Mouse (Mus musculus) CD4-positive helper T cell, adult 2 months (primary cell): Measurements from ENCODE around the gene Wdr20.
A peak's percentile ranks its signal among the peaks of the same experiment; 100 is the strongest.

Experiments
- DNase-seq: peaks from one replicate; pipeline ENCODE4 v3.0.0-alpha.2; 2012; ENCODE audit warnings: low read depth, missing footprints, low spot score

Gene Wdr20

DNA sequence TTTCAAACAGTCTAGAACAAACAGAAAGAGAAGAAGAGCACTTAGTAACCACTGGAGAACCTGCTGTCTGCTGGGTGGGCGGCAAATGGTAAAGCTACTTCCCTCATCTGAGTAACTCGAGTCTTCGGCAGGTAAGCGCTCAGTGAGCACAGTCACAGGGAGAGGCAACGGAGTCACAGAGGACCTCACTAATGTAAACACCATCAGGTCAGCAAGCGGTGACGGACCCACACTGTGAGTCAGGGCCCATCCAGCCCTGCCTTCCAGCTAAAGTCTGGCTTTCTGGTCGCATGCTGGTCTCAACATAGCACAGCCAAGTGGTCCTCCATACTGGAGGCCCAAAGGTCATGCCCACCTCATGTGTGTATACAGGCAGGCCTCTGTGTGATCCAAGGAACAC is 81.6 kb downstream of the Wdr20 start:
- DNase-seq, result no peak

- no peak for DNase-seq
These were observed 84.0 kb downstream of the Wdr20 start for GRCm38 (mm10) chr12:110821787-110822186.

DNA sequence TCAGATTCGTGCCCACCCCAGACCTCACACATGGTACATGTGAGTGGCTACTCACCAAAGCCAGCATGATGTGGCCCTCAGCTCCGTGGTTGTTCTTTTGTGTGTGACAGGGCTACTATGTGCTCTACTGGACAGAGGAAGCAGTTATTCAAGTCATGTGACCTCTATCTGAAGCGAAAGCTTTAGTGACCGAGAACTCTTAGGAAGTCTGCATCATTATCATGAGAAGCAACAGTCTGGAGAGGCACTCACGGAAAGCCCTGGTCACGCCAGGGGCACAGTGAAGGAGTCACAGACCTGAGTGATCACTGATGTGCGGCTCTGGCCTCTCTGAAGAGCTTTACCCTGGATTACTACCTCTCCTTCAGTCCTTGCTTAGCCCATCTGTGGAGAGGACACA is 84.6 kb downstream of the Wdr20 start:
- no peak for DNase-seq

GRCm38 (mm10) chr12:110828908-110829307 is 91.2 kb downstream of the Wdr20 start:
- no peak for DNase-seq

GRCm38 (mm10) chr12:110830293-110831024 is 92.7 kb downstream of the Wdr20 start:
- DNase-seq, result no peak

DNA sequence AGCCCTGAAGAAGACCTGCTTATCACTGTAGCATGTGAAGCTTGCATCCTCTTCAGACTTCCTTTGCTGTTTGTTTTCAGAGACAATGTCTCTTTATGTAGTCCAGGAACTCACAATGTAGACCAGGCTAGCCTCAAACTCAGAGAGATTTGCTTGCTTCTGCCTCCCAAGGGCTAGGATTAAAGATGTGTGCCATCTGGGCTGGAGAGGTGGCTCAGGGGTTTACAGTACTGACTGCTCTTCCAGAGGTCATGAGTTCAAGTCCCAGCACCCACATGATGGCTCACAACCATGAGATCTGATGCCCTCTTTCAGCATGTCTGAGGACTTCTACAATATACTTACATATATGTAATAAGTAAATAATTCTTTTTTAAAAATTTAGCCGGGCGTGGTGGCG is 97.4 kb downstream of the Wdr20 start:
- no peak for DNase-seq

DNA sequence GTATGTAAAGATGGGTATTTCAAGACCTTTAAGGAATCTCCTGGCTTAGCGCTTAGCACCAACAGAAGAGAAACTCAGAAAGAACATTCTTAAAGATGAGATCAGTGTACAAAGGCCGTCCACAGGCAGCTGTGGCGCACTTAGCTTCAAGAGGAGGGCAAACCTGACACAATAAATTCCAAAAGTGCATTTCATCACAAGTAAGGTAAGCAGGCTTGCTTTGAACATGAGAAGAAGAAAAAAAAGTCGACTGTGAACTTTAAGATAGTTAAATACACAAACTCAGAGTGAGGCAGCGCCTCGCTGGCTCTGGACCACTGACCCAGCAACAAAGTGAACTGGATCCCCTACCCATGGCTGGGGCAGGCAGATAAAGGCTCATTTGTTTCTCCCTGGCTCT is 99.0 kb downstream of the Wdr20 start:
- no peak for DNase-seq

GRCm38 (mm10) chr12:110837192-110837841 is 99.6 kb downstream of the Wdr20 start:
- no peak for DNase-seq

DNA sequence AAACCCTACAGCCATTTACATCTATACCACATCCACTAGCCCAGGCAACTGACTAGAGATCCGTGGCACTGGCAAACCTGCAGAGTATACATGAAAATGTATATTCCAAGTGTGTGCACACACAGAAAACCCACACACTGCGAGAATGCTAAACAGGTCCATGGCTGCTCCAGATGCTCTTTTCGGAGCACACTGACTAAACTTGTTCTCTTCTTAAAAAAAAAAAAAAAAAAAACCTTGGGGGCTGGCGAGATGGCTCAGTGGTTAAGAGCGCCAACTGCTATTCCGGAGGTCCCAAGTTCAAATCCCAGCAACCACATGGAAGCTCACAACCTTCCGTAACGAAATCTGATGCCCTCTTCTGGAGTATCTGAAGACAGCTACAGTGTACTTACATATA is 100.1 kb downstream of the Wdr20 start:
- no peak for DNase-seq

DNA sequence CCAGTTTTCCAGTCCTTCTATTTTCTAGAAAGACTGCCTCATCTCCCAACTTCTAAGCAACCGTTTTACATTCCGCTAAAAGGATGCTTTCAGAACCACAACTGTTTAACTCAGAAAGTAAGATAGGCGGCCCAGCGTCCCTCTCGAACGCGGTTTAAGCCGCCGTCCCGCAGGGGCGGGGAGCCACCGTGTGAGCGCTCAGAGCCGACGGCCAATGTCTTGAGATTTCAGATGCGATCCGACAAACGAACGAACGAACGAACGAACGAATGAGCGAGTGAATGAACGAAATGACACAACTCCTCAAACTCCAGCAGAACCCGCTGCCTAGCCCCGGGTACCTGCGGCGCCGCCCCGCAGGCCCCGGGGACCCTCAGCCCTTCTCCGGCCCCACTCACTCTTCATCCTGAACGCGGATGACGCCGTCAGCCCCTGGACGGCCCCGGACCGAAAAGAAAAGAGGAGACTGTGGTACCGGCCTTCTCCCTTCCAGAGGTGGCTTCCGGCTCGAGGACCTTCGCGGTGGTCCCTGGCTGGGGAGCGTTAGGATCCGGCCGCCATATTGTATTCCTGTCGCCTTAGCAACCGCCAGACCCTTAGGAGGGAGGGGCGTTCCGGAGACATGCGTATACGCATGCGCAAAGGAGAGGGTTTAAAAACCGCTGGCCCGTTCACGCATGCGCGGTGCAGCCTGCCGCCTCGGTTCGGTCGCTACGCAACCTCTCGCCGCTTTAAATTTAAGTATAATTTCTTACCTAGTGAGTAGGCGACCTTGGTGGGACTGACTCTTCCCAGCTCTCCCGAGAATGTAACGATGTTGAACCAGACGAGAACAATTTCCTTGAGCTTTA is 102.8 kb downstream of the Wdr20 start, which contains the start of gene Mok:
TSS of gene Mok (minus strand) at position 592 of the 851 bp plus-strand sequence.
- DNase-seq, result peak; percentile 94

DNA sequence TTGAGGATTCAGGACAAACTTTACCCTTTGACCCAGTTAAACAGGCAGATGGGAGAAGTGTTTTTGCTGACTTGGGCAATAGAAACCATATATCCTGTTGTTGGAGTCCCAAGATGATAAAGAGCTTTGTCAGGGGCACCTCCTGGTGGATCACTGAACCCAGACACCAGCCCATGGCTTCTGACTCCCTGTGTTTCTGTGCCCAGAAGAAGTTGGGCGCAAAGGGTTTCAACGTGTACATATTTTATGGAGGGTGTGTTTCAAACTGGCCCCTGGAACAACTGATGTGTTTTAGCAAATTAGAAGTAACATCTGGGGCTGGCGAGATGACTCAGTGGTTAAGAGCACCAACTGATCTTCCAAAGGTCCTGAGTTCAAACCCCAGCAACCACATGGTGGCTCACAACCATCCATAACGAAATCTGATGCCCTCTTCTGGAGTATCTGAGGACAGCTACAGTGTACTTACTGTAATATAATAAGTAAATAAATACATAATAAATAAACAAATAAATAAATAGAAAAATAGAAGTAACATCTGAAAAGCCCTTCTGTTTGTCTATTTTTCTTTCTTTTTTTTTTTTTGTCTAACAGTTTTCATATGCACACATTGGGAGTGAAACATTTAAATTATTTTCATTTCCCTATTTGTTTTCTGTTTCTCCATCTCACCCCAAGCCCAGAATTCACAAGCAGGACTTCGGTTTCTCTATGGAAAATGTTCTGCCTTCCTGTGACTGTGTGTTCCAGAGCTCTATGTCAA is 104.2 kb downstream of the Wdr20 start:
- DNase-seq, result no peak

DNA sequence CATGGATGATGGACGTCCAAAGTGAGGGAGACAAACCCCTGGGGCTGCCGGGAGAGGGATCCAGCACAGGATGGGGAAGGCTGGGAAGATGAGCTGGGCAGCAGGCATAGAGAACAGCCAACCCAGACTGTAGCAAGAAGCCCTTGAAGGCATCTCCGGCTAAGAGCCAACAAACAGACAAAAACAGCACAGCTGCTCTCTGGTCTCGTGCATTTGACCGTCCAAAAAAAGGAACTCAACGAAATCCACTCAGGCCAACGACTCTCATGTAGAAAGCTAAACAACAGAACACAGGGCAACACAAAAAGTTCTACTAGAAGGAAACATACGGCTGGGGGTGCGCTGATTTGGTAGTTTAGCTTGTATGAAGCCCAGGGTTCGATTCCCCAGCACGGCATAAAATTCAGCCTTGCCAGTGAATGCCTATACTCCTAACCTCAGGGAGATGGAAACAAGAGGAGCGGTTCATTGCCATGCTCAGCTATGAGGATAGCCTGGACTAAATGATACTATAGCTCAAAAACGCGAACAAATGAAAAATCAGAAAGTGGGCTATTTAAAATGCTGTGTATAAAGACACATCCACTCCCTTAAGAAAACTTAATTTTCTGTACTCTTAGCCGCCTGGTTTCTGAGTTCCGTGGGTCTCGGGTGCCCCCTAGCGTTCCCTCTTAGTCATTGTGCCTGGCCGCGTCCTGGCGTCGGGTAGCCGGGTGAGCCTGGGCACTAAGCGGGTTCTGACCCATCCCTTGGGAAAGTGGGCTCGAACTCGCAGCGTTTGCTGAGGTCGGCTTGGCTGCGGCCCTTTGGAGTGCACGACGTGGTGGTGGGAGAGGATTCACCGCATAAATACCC is 105.7 kb downstream of the Wdr20 start:
- peak; percentile 82 for DNase-seq

- no peak for DNase-seq
These were observed 106.7 kb downstream of the Wdr20 start for GRCm38 (mm10) chr12:110844227-110845130.

DNA sequence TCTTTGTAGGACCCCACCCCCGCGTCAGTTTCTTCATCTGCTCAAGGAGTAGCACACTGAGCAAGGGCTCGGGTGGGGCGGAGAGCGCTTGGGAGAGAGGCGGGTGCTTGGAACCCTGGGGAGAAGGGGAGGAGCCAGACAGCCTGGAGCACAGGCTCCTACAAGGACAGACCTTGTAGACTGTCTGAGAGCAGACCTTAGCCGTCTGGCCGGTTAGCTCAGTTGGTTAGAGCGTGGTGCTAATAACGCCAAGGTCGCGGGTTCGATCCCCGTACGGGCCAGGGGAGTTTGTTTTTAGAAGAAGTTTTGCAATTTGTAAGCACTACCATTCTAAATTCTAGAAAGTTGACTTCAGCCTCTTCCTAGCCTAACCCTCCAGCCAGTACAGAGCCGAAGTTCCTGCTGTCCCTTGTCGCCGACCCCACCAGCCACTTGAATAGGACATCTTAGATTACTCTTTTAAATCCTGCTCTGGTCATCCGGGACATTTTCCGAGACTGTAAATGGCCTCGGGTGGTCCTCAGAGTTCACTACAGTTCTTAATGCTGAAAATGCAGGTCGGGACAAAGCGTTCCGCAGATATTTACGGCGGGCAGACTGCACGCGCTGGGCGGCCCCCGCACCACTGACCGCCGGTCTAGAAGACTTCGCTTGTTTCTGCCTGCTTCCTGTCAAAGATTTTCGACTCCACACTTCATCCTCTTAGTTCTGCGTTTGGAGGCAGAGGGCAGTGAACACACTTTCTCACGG is 107.6 kb downstream of the Wdr20 start:
- DNase-seq, result peak; percentile 65

DNA sequence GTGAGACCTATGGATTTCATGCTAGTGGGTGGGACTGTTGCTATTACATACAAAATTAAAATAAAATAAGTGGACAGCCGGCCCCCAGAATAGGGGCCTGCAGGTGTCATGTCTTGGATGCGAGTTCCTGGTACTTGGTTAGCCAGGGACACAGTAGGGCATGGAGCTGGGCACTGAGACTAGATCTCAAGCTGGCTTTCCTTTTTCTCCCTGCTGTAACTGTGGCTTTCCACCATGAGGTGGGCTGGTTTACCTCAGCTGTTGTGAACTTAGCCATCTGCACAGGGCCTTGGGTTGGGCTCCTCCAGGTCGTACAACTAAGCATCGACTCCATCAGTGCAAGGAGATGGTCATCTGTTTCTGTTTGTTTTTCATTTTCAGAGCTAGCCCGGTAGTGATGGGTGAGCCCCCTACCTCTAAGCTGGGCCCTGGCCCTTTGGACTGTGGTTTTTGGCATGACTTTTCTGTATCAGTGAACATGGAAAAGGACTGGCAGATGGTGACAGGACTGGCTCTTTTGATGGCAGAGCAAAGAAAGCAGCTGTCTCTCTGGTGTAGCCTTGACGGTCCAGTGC is 108.5 kb downstream of the Wdr20 start:
- DNase-seq, result no peak

DNA sequence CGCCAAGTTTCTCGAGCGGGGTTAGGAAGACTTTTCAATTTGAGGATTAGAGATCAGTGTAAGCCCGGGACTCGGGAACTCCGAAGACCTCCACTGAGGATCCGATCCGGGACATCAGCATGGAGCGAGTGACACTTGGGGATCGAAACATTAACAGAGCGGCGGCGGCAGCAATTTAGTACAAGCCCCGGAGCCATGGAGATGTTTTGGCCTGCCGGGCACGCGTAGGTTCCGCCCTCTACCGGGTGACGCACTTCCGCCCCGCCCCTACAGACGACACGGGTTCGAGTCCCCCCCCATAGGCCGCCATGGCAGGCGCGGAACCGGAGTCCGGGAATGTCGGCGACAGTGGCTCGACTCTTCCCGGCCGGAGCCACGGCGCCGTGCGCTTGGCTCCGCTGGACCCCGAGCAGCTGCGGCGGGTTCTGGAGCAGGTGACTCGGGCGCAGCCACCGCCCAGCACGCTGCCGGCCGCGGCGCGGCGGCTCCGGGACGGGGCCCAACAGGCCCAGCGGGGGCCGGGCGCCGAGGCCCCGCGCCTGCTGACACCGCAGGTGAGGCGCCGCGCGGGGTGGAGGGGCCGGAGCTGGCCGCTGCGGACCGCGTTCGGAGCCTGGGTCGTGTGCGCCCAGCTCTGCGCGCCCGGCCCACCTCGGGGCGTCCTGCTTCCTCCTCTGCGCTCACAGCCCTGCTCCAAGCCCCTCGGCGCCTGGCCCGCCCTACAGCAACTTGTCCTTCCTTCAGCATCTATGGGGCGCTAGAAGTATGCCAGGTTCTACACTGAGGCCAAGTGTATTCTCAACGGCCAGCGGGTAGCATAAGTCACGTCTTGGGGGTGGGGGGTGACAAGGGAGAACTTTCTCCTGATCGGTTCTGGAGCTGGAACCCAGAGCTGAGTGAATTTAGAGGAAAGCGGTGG is 112.5 kb downstream of the Wdr20 start, which contains the start of gene Zfp839:
TSS of gene Zfp839 (plus strand) at position 244 of the 919 bp plus-strand sequence.
- DNase-seq, result peak; percentile 65

GRCm38 (mm10) chr12:110850929-110851256 is 113.1 kb downstream of the Wdr20 start:
- no peak for DNase-seq
